Mouse (Mus musculus) neural tube, embryonic 12.5 days (tissue): ENCODE data around the gene Rpl41. TPM values are rescaled to one million over a fixed set of nuclear protein-coding genes. Genes with fewer than 3 reads are reported as not detected.
A peak's percentile ranks its signal among the peaks of the same experiment; 100 is the strongest.

Experiments
- ATAC-seq: fragments of 200-750 bp; cut with Nextera tagmentation; 2 replicates; pipeline ENCODE4 v1.8.0; 2017; ENCODE audit warnings: low read depth, mild to moderate bottlenecking, moderate TSS enrichment, moderate library complexity; ENCODE audit not compliant: low FRiP score
- H3K27ac ChIP-seq: fragments of 300-500 bp; sonication (generic); 2 replicates; pipeline ENCODE4 v1.5.1; 2016
- H3K27me3 ChIP-seq: fragments of 300-500 bp; sonication (generic); replicated peaks from 2 replicates; pipeline ENCODE4 v1.6.1; 2016; ENCODE audit warnings: mild to moderate bottlenecking
- H3K36me3 ChIP-seq: fragments of 300-500 bp; sonication (generic); 2 replicates; pipeline ENCODE4 v1.6.1; 2016; ENCODE audit warnings: mild to moderate bottlenecking
- H3K4me1 ChIP-seq: fragments of 300-500 bp; sonication (generic); 2 replicates; pipeline ENCODE4 v1.6.1; 2016
- H3K4me2 ChIP-seq: fragments of 300-500 bp; sonication (generic); replicated peaks from 2 replicates; pipeline ENCODE4 v1.6.1; 2016; ENCODE audit warnings: mild to moderate bottlenecking
- H3K4me3 ChIP-seq: fragments of 300-500 bp; sonication (generic); 2 replicates; pipeline ENCODE4 v1.5.1; 2016
- H3K9ac ChIP-seq: fragments of 300-500 bp; sonication (generic); 2 replicates; pipeline ENCODE4 v1.6.1; 2016; ENCODE audit warnings: mild to moderate bottlenecking
- H3K9me3 ChIP-seq: fragments of 300-500 bp; sonication (generic); 2 replicates; pipeline ENCODE4 v1.6.1; 2016; ENCODE audit warnings: mild to moderate bottlenecking
- WGBS: fragments of 180-500 bp; shearing (Covaris S2); methylation state at CpG from one replicate; pipeline ENCODE4 v1.1.7; 2016; 5-methylcytosine and 5-hydroxymethylcytosine counted together
- polyA plus RNA-seq: library from polyadenylated mRNA; unstranded; fragments of >200 nt; fragmentation: Nextera tagmentation; extraction: Ambion mirVana; gene quantifications from 2 replicates; pipeline ENCODE4 v1.2.1, GENCODE M21; 2016

Rpl41 gene
- polyA plus RNA-seq, 1 experiment from 2014 or later, result 2,521 TPM

- H3K36me3 ChIP-seq, result peaks cover 6% of the 10 kb centered on the region; the same call in 1 of the 2 replicates
- H3K27ac ChIP-seq, result no peak overlapping the region
- ATAC-seq, result peak; percentile 85
- WGBS, result 17% methylated on average over 18 of the region's 18 CpGs
- no peak overlapping the region; the same call in 1 of the 2 replicates for H3K4me3 ChIP-seq
- no peaks in the 10 kb centered on the region for H3K4me1 ChIP-seq
- H3K4me2 ChIP-seq, result peak overlapping the region; percentile 45
- H3K9me3 ChIP-seq, result no peaks in the 10 kb centered on the region
- no peaks in the 10 kb centered on the region for H3K27me3 ChIP-seq
- no peak overlapping the region for H3K9ac ChIP-seq
Measured at GRCm38 (mm10) chr10:128536266-128536940, 12.7 kb downstream of the Rpl41 start.

GRCm38 (mm10) chr10:128535624-128536265 lies 13.4 kb downstream of the Rpl41 start:
- no peaks in the 10 kb centered on the region for H3K36me3 ChIP-seq
- 81% methylated on average over 4 of the region's 4 CpGs for WGBS
- H3K4me1 ChIP-seq, result no peaks in the 10 kb centered on the region
- no peaks in the 10 kb centered on the region for H3K27me3 ChIP-seq
- H3K27ac ChIP-seq, result no peak overlapping the region
- no peak overlapping the region for H3K9ac ChIP-seq
- no peaks in the 10 kb centered on the region for H3K9me3 ChIP-seq
- peak overlapping the region; percentile 45 for H3K4me2 ChIP-seq
- no peak overlapping the region; the same call in 1 of the 2 replicates for H3K4me3 ChIP-seq
- ATAC-seq, result no peak

GRCm38 (mm10) chr10:128535206-128535605 lies 13.9 kb downstream of the Rpl41 start:
- ATAC-seq, result no peak

GRCm38 (mm10) chr10:128526366-128527356 lies 22.4 kb downstream of the Rpl41 start:
- WGBS, result 33% methylated on average over 28 of the region's 28 CpGs
- peak; percentile 18; the same call in 1 of the 2 replicates for ATAC-seq
- no peak overlapping the region for H3K27ac ChIP-seq

More at GRCm38 (mm10) chr10:128535206-128535605, 13.9 kb downstream of the Rpl41 start:
- no peak overlapping the region for H3K9ac ChIP-seq
- H3K27me3 ChIP-seq, result no peaks in the 10 kb centered on the region
- no peaks in the 10 kb centered on the region for H3K4me1 ChIP-seq
- no peak overlapping the region for H3K4me2 ChIP-seq
- H3K36me3 ChIP-seq, result no peaks in the 10 kb centered on the region
- H3K9me3 ChIP-seq, result no peaks in the 10 kb centered on the region
- H3K27ac ChIP-seq, result no peak overlapping the region
- no peak overlapping the region for H3K4me3 ChIP-seq
- 81% methylated on average over 2 of the region's 2 CpGs for WGBS

GRCm38 (mm10) chr10:128525671-128526308 lies 23.3 kb downstream of the Rpl41 start, which contains the start of gene Esyt1:
Esyt1 (minus strand) TSS chr10:128525871.
- peak within 1 kb of the TSS; percentile 75 for H3K9ac ChIP-seq
- ATAC-seq, result peak; percentile 97
- H3K9me3 ChIP-seq, result no peaks in the 10 kb centered on the region
- H3K27ac ChIP-seq, result peak within 1 kb of the TSS; percentile 50
- H3K27me3 ChIP-seq, result peaks cover 7% of the 10 kb centered on the region
- peaks cover 6% of the 10 kb centered on the region for H3K36me3 ChIP-seq
- peak within 1 kb of the TSS; percentile 99 for H3K4me2 ChIP-seq
- H3K4me3 ChIP-seq, result peak within 1 kb of the TSS; percentile 78
- under 1% methylated on average over 37 of the region's 37 CpGs for WGBS
- H3K4me1 ChIP-seq, result peaks cover 17% of the 10 kb centered on the region

More at GRCm38 (mm10) chr10:128526366-128527356, 22.4 kb downstream of the Rpl41 start:
- peaks cover 6% of the 10 kb centered on the region; the same call in 1 of the 2 replicates for H3K36me3 ChIP-seq
- peak overlapping the region; percentile 78 for H3K4me3 ChIP-seq
- H3K9ac ChIP-seq, result no peak overlapping the region
- peaks cover 17% of the 10 kb centered on the region for H3K4me1 ChIP-seq
- H3K27me3 ChIP-seq, result peaks cover 7% of the 10 kb centered on the region
- peak overlapping the region; percentile 99 for H3K4me2 ChIP-seq
- H3K9me3 ChIP-seq, result no peaks in the 10 kb centered on the region

- H3K27me3 ChIP-seq, result peaks cover 7% of the 10 kb centered on the region
- H3K4me3 ChIP-seq, result peak overlapping the region; percentile 78
- H3K4me1 ChIP-seq, result peaks cover 17% of the 10 kb centered on the region
- peaks cover 14% of the 10 kb centered on the region for H3K36me3 ChIP-seq
- H3K9me3 ChIP-seq, result no peaks in the 10 kb centered on the region
- peak overlapping the region; percentile 50 for H3K27ac ChIP-seq
- peak; percentile 45 for ATAC-seq
- peak overlapping the region; percentile 99 for H3K4me2 ChIP-seq
- under 1% methylated on average over 58 of the region's 58 CpGs for WGBS
- H3K9ac ChIP-seq, result peak overlapping the region; percentile 75
Measured at GRCm38 (mm10) chr10:128524732-128525662, 24.1 kb downstream of the Rpl41 start.

- Histone ChIP-seq H3K36me3 (peaks cover 22% of the 10 kb centered on the region), H3K9me3 (no peaks in the 10 kb centered on the region), H3K4me3 (peak overlapping the region; percentile 78), H3K27ac (no peak overlapping the region), H3K4me1 (peaks cover 17% of the 10 kb centered on the region), H3K9ac (peak overlapping the region; percentile 75), H3K27me3 (peaks cover 7% of the 10 kb centered on the region), H3K4me2 (peak overlapping the region; percentile 99)
- WGBS, result 9% methylated on average over 11 of the region's 11 CpGs
- no peak for ATAC-seq
Measured at GRCm38 (mm10) chr10:128524111-128524731, 24.9 kb downstream of the Rpl41 start.

GRCm38 (mm10) chr10:128522351-128522750 lies 26.8 kb downstream of the Rpl41 start:
- Histone ChIP-seq H3K36me3 (peaks cover 32% of the 10 kb centered on the region), H3K4me1 (peaks cover 17% of the 10 kb centered on the region), H3K27me3 (peaks cover 15% of the 10 kb centered on the region), H3K27ac (no peak overlapping the region), H3K9ac (no peak overlapping the region), H3K4me3 (no peak overlapping the region), H3K9me3 (no peaks in the 10 kb centered on the region), H3K4me2 (no peak overlapping the region; the same call in 1 of the 2 replicates)
- WGBS, result 77% methylated on average over 6 of the region's 6 CpGs
- no peak for ATAC-seq

GRCm38 (mm10) chr10:128520591-128520990 lies 28.5 kb downstream of the Rpl41 start:
- Histone ChIP-seq H3K27ac (no peak overlapping the region), H3K9ac (no peak overlapping the region), H3K4me1 (peaks cover 10% of the 10 kb centered on the region), H3K27me3 (peaks cover 31% of the 10 kb centered on the region), H3K36me3 (peaks cover 45% of the 10 kb centered on the region), H3K9me3 (no peaks in the 10 kb centered on the region), H3K4me3 (no peak overlapping the region; the same call in 1 of the 2 replicates), H3K4me2 (no peak overlapping the region)
- no peak for ATAC-seq
- 90% methylated on average over 16 of the region's 16 CpGs for WGBS

- H3K4me2 ChIP-seq, result no peak overlapping the region
- H3K27me3 ChIP-seq, result peaks cover 26% of the 10 kb centered on the region
- no peak overlapping the region for H3K27ac ChIP-seq
- H3K36me3 ChIP-seq, result peaks cover 56% of the 10 kb centered on the region
- H3K4me1 ChIP-seq, result peaks cover under 1% of the 10 kb centered on the region; the same call in 1 of the 2 replicates
- H3K4me3 ChIP-seq, result no peak overlapping the region
- no peak for ATAC-seq
- H3K9ac ChIP-seq, result no peak overlapping the region
- no peaks in the 10 kb centered on the region for H3K9me3 ChIP-seq
- WGBS, result 72% methylated on average over 7 of the region's 7 CpGs
Measured at GRCm38 (mm10) chr10:128518833-128519232, 30.3 kb downstream of the Rpl41 start.
